Comparison of ENCODE assay signal across 8 mouse cellular contexts in genomic region chr19:18653058-18653457, GRCm38 (mm10).
"Had no signal": no experiment of that assay in that cellular context is flagged by ENCODE, and none has a peak within 500 bp of the region (broad histone marks: within the 10 kb centered on the region; RNA-seq: fewer than 3 reads in every experiment).

No protein-coding gene starts in this region.

- DNase-seq: layer of hippocampus, adult 9-11 months; layer of hippocampus, postnatal 36 days; lung, embryonic 14.5 days; lung, postnatal 10 days; lung, postnatal 4 days; right cerebral cortex, postnatal 4 days; spleen, adult 18-20 months; thymus, postnatal 36 days had no signal
